Mouse (Mus musculus) kidney, adult 2 months (tissue): ENCODE measurements around the gene Chdh.

ENCODE experiments used
- CTCF ChIP-seq: fragments of 200-500 bp; conservative IDR thresholded peaks from 2 replicates; pipeline ENCODE4 v1.5.1; 2011; ENCODE audit warnings: low read depth, mild to moderate bottlenecking, control low read depth, low read length, moderate library complexity, mixed read lengths; ENCODE audit not compliant: insufficient read depth, insufficient read length
- POLR2A ChIP-seq: fragments of 200-500 bp; IDR thresholded peaks from one replicate; pipeline ENCODE4 v1.6.1; 2011; ENCODE audit warnings: low read depth, low read length, control low read depth

- TF ChIP-seq POLR2A, result no peak
- TF ChIP-seq CTCF, result no peak
Observed at GRCm38 (mm10) chr14:30033405-30033804, 24.6 kb downstream of the Chdh start.
